Mouse (Mus musculus) lung, postnatal 0 days (tissue): ENCODE measurements around the gene Olfr66.

ENCODE experiments used
- CTCF ChIP-seq: IDR thresholded peaks from 2 replicates; pipeline ENCODE4 v1.5.1; 2016; ENCODE audit warnings: antibody characterized with exemption, mild to moderate bottlenecking
- EP300 ChIP-seq: IDR thresholded peaks from 2 replicates; pipeline ENCODE4 v1.6.1; 2016; ENCODE audit warnings: antibody characterized with exemption, mild to moderate bottlenecking, control low read depth

DNA sequence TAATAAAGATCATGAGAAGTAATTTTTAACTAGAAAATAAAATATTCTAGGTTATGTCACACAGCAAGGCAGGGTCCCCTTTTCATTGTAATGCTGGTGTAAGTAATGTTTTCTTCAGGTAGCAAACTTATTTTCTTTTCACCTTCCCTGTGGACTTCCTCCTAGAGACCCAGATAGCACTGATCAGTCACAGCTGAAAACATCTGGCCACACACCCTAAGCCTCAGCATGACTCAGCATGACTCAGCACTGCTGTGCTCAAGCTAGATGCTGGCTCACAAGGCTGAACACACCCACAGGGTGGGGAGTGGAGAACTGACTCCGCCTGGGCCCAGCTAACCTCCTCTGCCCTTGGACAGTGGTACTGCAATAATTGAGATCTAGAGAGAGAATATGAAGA lies 25.2 kb downstream of the Olfr66 start:
- no peak for TF ChIP-seq CTCF
- no peak for TF ChIP-seq EP300
